Mouse (Mus musculus): ENCODE measurements around the gene 1700093K21Rik. TPM values are rescaled to one million over a fixed set of nuclear protein-coding genes. Genes with fewer than 3 reads are reported as not detected.
"Not testable (repeated sequence)": the region's sequence is repeated elsewhere in the genome, so short reads cannot be mapped to it uniquely, and the experiment has no call there.

Gene 1700093K21Rik
- not detected in 2 replicates for polyA plus RNA-seq (2011; ENCODE audit: insufficient read depth, insufficient read length, low replicate concordance, missing spikeins)

- no peak within 1 kb of the TSS for H3K4me3 ChIP-seq (replicated peaks; ENCODE audit: control insufficient read depth, low read depth, low read length)
- WGBS = 77% methylated on average over 5 of the region's 5 CpGs
- TF ChIP-seq CTCF (IDR thresholded peaks at IDR 0.05; ENCODE audit: control insufficient read depth, insufficient read depth, low read length) = no peak
- no peak for TF ChIP-seq POLR2A (IDR thresholded peaks at IDR 0.05; ENCODE audit: borderline replicate concordance, control insufficient read depth, low read depth, low read length)
- H3K4me1 ChIP-seq (ENCODE audit: control insufficient read depth, insufficient read depth, low read length) = no peaks in the 10 kb centered on the region
- no peak within 1 kb of the TSS for H3K27ac ChIP-seq (ENCODE audit: control insufficient read depth, insufficient read depth, low read depth, low read length, poor library complexity)
These were observed at the start of gene 1700093K21Rik for GRCm38 (mm10) chr11:23520473-23521205. Gene 1700093K21Rik (minus strand): TSS chr11:23521155.

DNA sequence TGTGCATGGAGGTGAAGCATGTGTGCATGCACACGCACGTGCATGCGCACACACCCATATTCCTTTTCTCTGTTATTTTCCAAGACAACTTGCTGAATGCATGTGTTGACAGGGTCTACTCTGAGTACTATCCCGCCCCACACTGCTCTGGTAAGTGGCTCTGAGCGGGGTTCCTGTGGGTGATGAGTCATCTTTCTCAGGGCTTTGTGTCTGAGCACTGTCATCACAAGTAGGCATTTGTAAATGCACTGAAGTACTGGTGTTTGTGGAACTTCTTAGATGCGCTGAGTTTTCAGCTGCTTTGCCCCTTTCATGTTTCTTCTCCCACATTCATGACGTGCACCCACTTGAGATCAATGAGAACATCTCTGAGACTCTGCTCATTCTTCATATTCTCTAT lies 49.2 kb upstream of the 1700093K21Rik start:
- Histone ChIP-seq H3K4me1 (ENCODE audit: control insufficient read depth, insufficient read depth, low read length) (no peaks in the 10 kb centered on the region), H3K27ac (ENCODE audit: control insufficient read depth, insufficient read depth, low read depth, low read length, poor library complexity) (no peak overlapping the region), H3K4me3 (replicated peaks; ENCODE audit: control insufficient read depth, low read depth, low read length) (no peak overlapping the region)
- WGBS = 62% methylated on average over 7 of the region's 7 CpGs
- TF ChIP-seq CTCF (IDR thresholded peaks at IDR 0.05; ENCODE audit: control insufficient read depth, insufficient read depth, low read length) (no peak), POLR2A (IDR thresholded peaks at IDR 0.05; ENCODE audit: borderline replicate concordance, control insufficient read depth, low read depth, low read length) (no peak)

DNA sequence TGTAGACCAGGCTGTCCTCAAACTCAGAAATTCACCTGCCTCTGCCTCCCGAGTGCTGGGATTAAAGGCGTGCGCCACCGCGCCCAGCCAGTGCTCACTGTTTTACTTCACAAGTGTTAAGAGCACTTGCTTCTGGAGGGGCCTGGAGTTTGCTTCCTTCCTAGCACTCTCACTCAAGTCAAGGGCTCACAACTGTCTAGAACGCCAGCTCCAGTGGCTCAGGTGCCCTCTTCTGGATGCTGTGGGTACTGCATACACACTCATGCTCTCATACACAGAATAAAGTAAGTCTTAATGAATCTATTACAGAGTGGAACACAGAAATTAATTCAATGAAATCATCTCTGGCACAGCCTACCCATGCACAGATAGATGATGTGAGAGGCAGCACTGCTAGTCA lies 44.8 kb upstream of the 1700093K21Rik start:
- Histone ChIP-seq H3K4me3 (replicated peaks; ENCODE audit: control insufficient read depth, low read depth, low read length) (no peak overlapping the region), H3K4me1 (ENCODE audit: control insufficient read depth, insufficient read depth, low read length) (no peaks in the 10 kb centered on the region), H3K27ac (ENCODE audit: control insufficient read depth, insufficient read depth, low read depth, low read length, poor library complexity) (no peak overlapping the region)
- 66% methylated on average over 6 of the region's 6 CpGs for WGBS
- TF ChIP-seq CTCF (IDR thresholded peaks at IDR 0.05; ENCODE audit: control insufficient read depth, insufficient read depth, low read length) (peak; percentile 84), POLR2A (IDR thresholded peaks at IDR 0.05; ENCODE audit: borderline replicate concordance, control insufficient read depth, low read depth, low read length) (no peak)

DNA sequence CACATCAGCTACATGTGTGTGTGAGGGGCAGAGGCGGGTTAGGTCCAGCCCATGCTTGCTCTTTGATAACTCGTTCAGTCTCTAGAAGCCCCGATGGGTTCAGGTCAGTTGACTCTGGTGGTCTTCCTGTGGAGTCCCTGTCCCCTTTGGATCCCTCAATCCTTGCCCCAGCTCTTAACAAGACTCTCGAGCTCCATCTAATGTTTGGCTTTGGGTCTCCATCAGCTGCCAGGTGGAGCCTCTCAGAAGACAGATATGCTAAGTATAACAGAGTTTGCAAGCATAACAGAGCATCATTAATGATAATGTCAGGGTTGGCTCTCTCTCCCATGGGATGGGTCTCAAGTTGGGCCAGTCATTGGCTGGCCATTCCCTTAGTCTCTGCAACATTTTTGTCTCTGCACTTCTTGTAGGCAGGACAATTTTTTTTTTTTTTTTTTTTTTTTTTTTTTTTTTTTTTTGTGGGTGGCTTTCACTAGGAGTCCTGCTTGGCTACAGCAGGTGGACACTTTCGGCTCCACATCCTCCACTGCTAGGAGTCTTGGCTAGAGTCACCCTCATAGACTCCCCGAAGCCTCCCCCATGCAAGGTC lies 36.2 kb upstream of the 1700093K21Rik start:
- Histone ChIP-seq H3K27ac (ENCODE audit: control insufficient read depth, insufficient read depth, low read depth, low read length, poor library complexity) (no peak overlapping the region), H3K4me1 (ENCODE audit: control insufficient read depth, insufficient read depth, low read length) (no peaks in the 10 kb centered on the region), H3K4me3 (replicated peaks; ENCODE audit: control insufficient read depth, low read depth, low read length) (no peak overlapping the region)
- TF ChIP-seq POLR2A (IDR thresholded peaks at IDR 0.05; ENCODE audit: borderline replicate concordance, control insufficient read depth, low read depth, low read length) (no peak), CTCF (IDR thresholded peaks at IDR 0.05; ENCODE audit: control insufficient read depth, insufficient read depth, low read length) (no peak)
- 72% methylated on average over 6 of the region's 6 CpGs for WGBS

GRCm38 (mm10) chr11:23537446-23537845 lies 16.5 kb upstream of the 1700093K21Rik start:
- no peaks in the 10 kb centered on the region; the same call in 1 of the 2 replicates for H3K4me1 ChIP-seq (ENCODE audit: control insufficient read depth, insufficient read depth, low read length)
- H3K27ac ChIP-seq (ENCODE audit: control insufficient read depth, insufficient read depth, low read depth, low read length, poor library complexity) = no peak overlapping the region
- 79% methylated on average over 2 of the region's 2 CpGs for WGBS
- H3K4me3 ChIP-seq (replicated peaks; ENCODE audit: control insufficient read depth, low read depth, low read length) = no peak overlapping the region
- TF ChIP-seq CTCF (IDR thresholded peaks at IDR 0.05; ENCODE audit: control insufficient read depth, insufficient read depth, low read length) (no peak), POLR2A (IDR thresholded peaks at IDR 0.05; ENCODE audit: borderline replicate concordance, control insufficient read depth, low read depth, low read length) (no peak)

DNA sequence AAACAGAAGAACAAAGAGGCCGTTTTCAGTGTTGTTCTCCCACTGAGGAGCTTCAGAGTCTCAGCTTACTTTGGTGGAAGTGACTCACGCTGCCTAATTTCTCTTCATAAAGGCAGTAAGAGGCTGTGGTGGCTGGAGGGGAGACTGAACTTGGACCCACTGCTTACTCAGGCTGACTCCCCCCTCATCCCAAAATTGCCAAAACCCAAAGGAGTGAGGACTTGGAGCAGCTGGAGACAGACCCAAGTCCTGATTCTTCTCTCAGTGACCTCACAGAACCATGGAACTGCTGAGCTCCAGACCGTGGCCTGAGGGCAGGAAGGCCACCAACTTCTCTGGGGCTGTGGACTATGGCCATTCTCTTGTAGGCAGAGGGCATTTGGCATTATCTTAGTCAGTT lies 2.0 kb downstream of the 1700093K21Rik start:
- no peak overlapping the region for H3K4me3 ChIP-seq (replicated peaks; ENCODE audit: control insufficient read depth, low read depth, low read length)
- TF ChIP-seq POLR2A (IDR thresholded peaks at IDR 0.05; ENCODE audit: borderline replicate concordance, control insufficient read depth, low read depth, low read length) = no peak
- 82% methylated on average over 3 of the region's 3 CpGs for WGBS
- H3K4me1 ChIP-seq (ENCODE audit: control insufficient read depth, insufficient read depth, low read length) = no peaks in the 10 kb centered on the region; the same call in 1 of the 2 replicates
- H3K27ac ChIP-seq (ENCODE audit: control insufficient read depth, insufficient read depth, low read depth, low read length, poor library complexity) = no peak overlapping the region

GRCm38 (mm10) chr11:23515315-23515714 lies 5.6 kb downstream of the 1700093K21Rik start:
- Histone ChIP-seq H3K4me1 (ENCODE audit: control insufficient read depth, insufficient read depth, low read length) (no peaks in the 10 kb centered on the region; the same call in 1 of the 2 replicates), H3K4me3 (replicated peaks; ENCODE audit: control insufficient read depth, low read depth, low read length) (no peak overlapping the region), H3K27ac (ENCODE audit: control insufficient read depth, insufficient read depth, low read depth, low read length, poor library complexity) (no peak overlapping the region)
- WGBS = 77% methylated on average over 2 of the region's 2 CpGs
- no peak for TF ChIP-seq POLR2A (IDR thresholded peaks at IDR 0.05; ENCODE audit: borderline replicate concordance, control insufficient read depth, low read depth, low read length)
- no peak for TF ChIP-seq CTCF (IDR thresholded peaks at IDR 0.05; ENCODE audit: control insufficient read depth, insufficient read depth, low read length)

DNA sequence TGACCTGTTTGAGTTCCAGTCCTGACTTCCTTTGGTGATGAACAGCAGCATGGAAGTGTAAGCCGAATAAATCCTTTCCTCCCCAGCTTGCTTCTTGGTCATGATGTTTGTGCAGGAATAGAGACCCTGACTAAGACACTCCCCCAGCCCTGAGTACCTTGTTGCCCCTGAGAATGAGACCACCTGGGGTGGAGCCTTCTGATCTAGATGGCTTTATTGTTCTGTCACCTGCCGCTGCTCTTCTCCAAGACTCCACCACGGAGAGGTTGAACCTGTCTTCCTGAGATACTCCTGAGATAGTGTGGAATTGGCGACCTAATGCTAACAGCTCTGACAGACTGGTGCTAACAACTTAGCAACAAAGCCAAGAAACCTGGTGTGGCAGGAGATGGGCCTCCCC lies 6.2 kb downstream of the 1700093K21Rik start:
- H3K4me3 ChIP-seq (replicated peaks; ENCODE audit: control insufficient read depth, low read depth, low read length); H3K27ac ChIP-seq (ENCODE audit: control insufficient read depth, insufficient read depth, low read depth, low read length, poor library complexity); H3K4me1 ChIP-seq (ENCODE audit: control insufficient read depth, insufficient read depth, low read length): not testable (repeated sequence)
- WGBS = 73% methylated on average over 4 of the region's 4 CpGs

- H3K4me1 ChIP-seq (ENCODE audit: control insufficient read depth, insufficient read depth, low read length); H3K27ac ChIP-seq (ENCODE audit: control insufficient read depth, insufficient read depth, low read depth, low read length, poor library complexity); H3K4me3 ChIP-seq (replicated peaks; ENCODE audit: control insufficient read depth, low read depth, low read length): not testable (repeated sequence)
- WGBS = 88% methylated on average over 5 of the region's 5 CpGs
These were observed 16.2 kb downstream of the 1700093K21Rik start for GRCm38 (mm10) chr11:23504801-23505200.
